Mouse (Mus musculus) heart, embryonic 13.5 days (tissue): Measurements from ENCODE around the gene Rps10. TPM values are rescaled to one million over a fixed set of nuclear protein-coding genes. Genes with fewer than 3 reads are reported as not detected.

Experiments
- ATAC-seq: fragments of 200-750 bp; cut with Nextera tagmentation; 2 replicates; pipeline ENCODE4 v1.8.0; 2017; ENCODE audit warnings: moderate TSS enrichment; ENCODE audit not compliant: insufficient number of reproducible peaks, low FRiP score, low TSS enrichment; ENCODE audit errors: extremely low read depth
- H3K27ac ChIP-seq: fragments of 300-500 bp; sonication (generic); replicated peaks from 2 replicates; pipeline ENCODE4 v1.5.1; 2015; ENCODE audit warnings: moderate library complexity, mild to moderate bottlenecking, inconsistent platforms
- H3K27me3 ChIP-seq: fragments of 300-500 bp; sonication (generic); replicated peaks from 2 replicates; pipeline ENCODE4 v1.6.1; 2015; ENCODE audit warnings: mild to moderate bottlenecking, inconsistent platforms
- H3K36me3 ChIP-seq: fragments of 300-500 bp; sonication (generic); 2 replicates; pipeline ENCODE4 v1.6.1; 2015; ENCODE audit warnings: mild to moderate bottlenecking, inconsistent platforms
- H3K4me1 ChIP-seq: fragments of 300-500 bp; sonication (generic); 2 replicates; pipeline ENCODE4 v1.6.1; 2015; ENCODE audit warnings: inconsistent platforms
- H3K4me2 ChIP-seq: fragments of 300-500 bp; sonication (generic); 2 replicates; pipeline ENCODE4 v1.6.1; 2015; ENCODE audit warnings: inconsistent platforms, mild to moderate bottlenecking, moderate library complexity
- H3K4me3 ChIP-seq: fragments of 300-500 bp; sonication (generic); 2 replicates; pipeline ENCODE4 v1.5.1; 2015; ENCODE audit warnings: moderate library complexity, mild to moderate bottlenecking, inconsistent platforms
- H3K9ac ChIP-seq: fragments of 300-500 bp; sonication (generic); 2 replicates; pipeline ENCODE4 v1.6.1; 2015; ENCODE audit warnings: inconsistent platforms, mild to moderate bottlenecking, moderate library complexity
- H3K9me3 ChIP-seq: fragments of 300-500 bp; sonication (generic); 2 replicates; pipeline ENCODE4 v1.6.1; 2016; ENCODE audit warnings: inconsistent platforms
- WGBS: fragments of 180-500 bp; shearing (Covaris S2); methylation state at CpG from one replicate; pipeline ENCODE4 v1.1.7; 2015; ENCODE audit warnings: mixed read lengths; 5-methylcytosine and 5-hydroxymethylcytosine counted together
- polyA plus RNA-seq: library from polyadenylated mRNA; unstranded; fragments of >200 nt; fragmentation: Nextera tagmentation; extraction: Ambion mirVana; gene quantifications from 2 replicates; pipeline ENCODE4 v1.2.1, GENCODE M21; 2015

The Rps10 gene
- polyA plus RNA-seq, 1 experiment from 2014 or later: 600 TPM

GRCm38 (mm10) chr17:27588231-27588630 lies 48.2 kb downstream of the Rps10 start:
- 55% methylated on average over 8 of the region's 8 CpGs for WGBS
- Histone ChIP-seq H3K27me3 (no peaks in the 10 kb centered on the region), H3K27ac (peak overlapping the region; percentile 94; the same call in 1 of the 2 replicates), H3K4me2 (0 out of 2 replicates have a peak overlapping the region, but pooled peaks have one; percentile 51), H3K36me3 (peaks cover 47% of the 10 kb centered on the region), H3K9ac (peak overlapping the region; percentile 69), H3K4me3 (no peak overlapping the region), H3K9me3 (no peaks in the 10 kb centered on the region), H3K4me1 (peaks cover 76% of the 10 kb centered on the region)
- ATAC-seq: no peak

GRCm38 (mm10) chr17:27587252-27587651 lies 49.2 kb downstream of the Rps10 start:
- WGBS: 44% methylated on average over 12 of the region's 12 CpGs
- 0 out of 2 replicates have a peak overlapping the region, but pooled peaks have one; percentile 8 for H3K4me3 ChIP-seq
- no peaks in the 10 kb centered on the region for H3K27me3 ChIP-seq
- peak overlapping the region; percentile 51 for H3K4me2 ChIP-seq
- ATAC-seq: peak; percentile 45; the same call in 1 of the 2 replicates
- H3K27ac ChIP-seq: peak overlapping the region; percentile 94
- peak overlapping the region; percentile 69 for H3K9ac ChIP-seq
- H3K36me3 ChIP-seq: peaks cover 47% of the 10 kb centered on the region
- H3K4me1 ChIP-seq: peaks cover 72% of the 10 kb centered on the region
- H3K9me3 ChIP-seq: no peaks in the 10 kb centered on the region

- Histone ChIP-seq H3K9ac (peak overlapping the region; percentile 69), H3K27me3 (no peaks in the 10 kb centered on the region), H3K27ac (peak overlapping the region; percentile 94), H3K9me3 (no peaks in the 10 kb centered on the region), H3K4me2 (peak overlapping the region; percentile 51), H3K4me3 (peak overlapping the region; percentile 8; the same call in 1 of the 2 replicates), H3K36me3 (peaks cover 50% of the 10 kb centered on the region), H3K4me1 (peaks cover 66% of the 10 kb centered on the region)
- ATAC-seq: no peak
- WGBS: 41% methylated on average over 9 of the region's 9 CpGs
Observed at GRCm38 (mm10) chr17:27586661-27587060, 49.8 kb downstream of the Rps10 start.

- no peaks in the 10 kb centered on the region for H3K9me3 ChIP-seq
- H3K9ac ChIP-seq: no peak overlapping the region
- no peak overlapping the region for H3K4me2 ChIP-seq
- H3K4me3 ChIP-seq: no peak overlapping the region
- H3K27ac ChIP-seq: no peak overlapping the region
- no peaks in the 10 kb centered on the region for H3K27me3 ChIP-seq
- peaks cover 47% of the 10 kb centered on the region for H3K4me1 ChIP-seq
- peaks cover 76% of the 10 kb centered on the region for H3K36me3 ChIP-seq
- 77% methylated on average over 13 of the region's 13 CpGs for WGBS
- ATAC-seq: no peak
Observed at GRCm38 (mm10) chr17:27583185-27583894, 53.1 kb downstream of the Rps10 start.

Other genes with a start within 250 kb of the Rps10 start
- 0.03 and 0.08 TPM in 2 replicates for gene Grm4, start 115.3 kb downstream of the Rps10 start, polyA plus RNA-seq
- gene Hmga1, start 80.2 kb downstream of the Rps10 start, polyA plus RNA-seq: 153 and 160 TPM in 2 replicates
- gene AI413582, start 70.9 kb downstream of the Rps10 start, polyA plus RNA-seq: 16.0 and 18.3 TPM in 2 replicates
- 98.8 and 108 TPM in 2 replicates for gene Nudt3, start 13.2 kb downstream of the Rps10 start, polyA plus RNA-seq
- gene RPS10-NUDT3, start 1.4 kb downstream of the Rps10 start, polyA plus RNA-seq: not detected in 2 replicates
- 0.78 and 1.4 TPM in 2 replicates for gene Pacsin1, start 18.8 kb upstream of the Rps10 start, polyA plus RNA-seq
- gene Spdef, start 92.3 kb upstream of the Rps10 start, polyA plus RNA-seq: 0.15 and 0.18 TPM in 2 replicates
- 13.1 and 13.4 TPM in 2 replicates for gene D17Wsu92e, start 184.0 kb upstream of the Rps10 start, polyA plus RNA-seq
- gene Snrpc, start 201.5 kb upstream of the Rps10 start, polyA plus RNA-seq: 219 and 230 TPM in 2 replicates
- 3.1 TPM in 2 replicates for gene Uhrf1bp1, start 219.8 kb upstream of the Rps10 start, polyA plus RNA-seq